Mouse (Mus musculus) adrenal gland, postnatal 10 days (tissue): ENCODE measurements at regions not wholly inside any gene's neighbourhood (a gene's known extent, or its start where the extent isn't known, plus 50 kb on each side); places are given as distances from the start of the nearest gene placed in this dataset.

Source experiments
- DNase-seq: peaks from one replicate; pipeline ENCODE4 v3.0.0; 2021; ENCODE audit warnings: mixed read lengths

DNA sequence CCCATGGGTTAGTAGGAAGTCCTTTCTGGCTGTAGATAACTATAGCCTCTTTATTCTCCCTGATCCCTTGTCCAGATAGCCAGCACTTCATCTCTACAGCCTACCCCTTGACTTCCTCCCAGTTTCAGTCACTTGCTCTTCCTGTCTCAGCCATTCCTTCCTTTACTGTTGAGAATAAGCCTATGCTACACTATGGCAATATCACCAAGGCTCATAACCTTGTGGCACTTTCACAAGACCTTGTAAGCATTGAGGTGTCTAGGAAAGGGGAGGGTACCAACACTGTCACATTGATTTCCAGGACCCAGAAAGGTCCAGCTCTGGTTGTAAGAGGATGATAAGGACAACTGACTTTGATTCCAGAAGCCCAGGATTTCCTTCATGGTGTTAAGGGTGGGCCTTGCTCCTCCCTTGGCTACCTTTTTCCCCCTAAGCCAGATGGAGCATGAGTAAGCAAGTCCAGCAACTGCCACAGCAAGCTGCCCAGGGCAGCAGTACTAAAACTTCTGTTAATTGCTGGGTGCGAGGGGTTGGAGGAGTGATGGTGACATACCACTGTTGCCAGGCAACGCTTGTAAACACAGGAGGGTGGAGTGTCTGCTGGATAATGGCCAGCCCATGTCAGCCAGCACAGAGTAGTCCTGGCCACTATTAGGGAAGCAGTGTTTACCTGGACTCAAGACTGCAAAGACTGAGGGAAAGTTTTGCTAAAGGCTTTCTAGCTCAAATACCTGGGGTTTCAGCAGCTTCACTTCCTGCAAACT lies 75.7 kb downstream of the Ankrd16 start:
- DNase-seq = peak; percentile 4

DNA sequence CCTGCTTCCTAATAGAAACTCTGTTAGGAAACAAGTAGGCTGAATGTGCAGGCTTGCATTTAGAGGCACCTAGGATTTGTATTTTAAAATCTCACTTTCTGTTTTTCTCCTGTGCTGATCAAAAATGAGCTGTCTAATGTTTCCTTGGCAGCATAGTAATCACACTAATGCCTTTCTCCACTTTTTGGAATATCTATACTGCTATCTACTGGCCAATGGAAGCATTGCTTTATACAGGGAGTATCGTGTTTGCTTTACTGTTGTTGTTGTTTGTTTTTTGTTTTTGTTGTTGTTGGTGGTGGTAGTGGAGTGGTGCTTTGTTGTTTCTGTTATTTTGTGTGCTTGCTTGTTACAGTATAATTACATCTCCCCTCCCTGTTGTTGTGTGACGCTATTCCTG lies 92.3 kb downstream of the Ankrd16 start:
- DNase-seq = no peak

DNA sequence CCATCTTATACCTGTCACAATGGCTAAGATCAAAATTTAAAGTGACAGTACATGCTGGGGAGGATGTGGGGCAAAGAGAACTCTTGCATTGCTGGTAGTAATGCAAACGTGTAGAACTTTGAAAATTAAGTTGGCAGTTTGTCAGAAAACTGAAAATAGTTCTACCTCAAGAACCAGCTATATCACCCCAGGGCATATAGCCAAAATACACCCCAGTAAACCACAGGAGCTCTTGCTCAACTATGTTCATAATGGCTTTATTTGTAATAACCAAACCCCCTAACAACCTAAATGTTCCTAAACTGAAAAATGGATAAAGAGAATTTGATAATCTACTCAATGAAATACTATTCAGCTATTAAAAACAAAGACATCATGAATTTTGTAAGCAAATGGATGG lies 102.3 kb downstream of the Ankrd16 start:
- DNase-seq = no peak

DNA sequence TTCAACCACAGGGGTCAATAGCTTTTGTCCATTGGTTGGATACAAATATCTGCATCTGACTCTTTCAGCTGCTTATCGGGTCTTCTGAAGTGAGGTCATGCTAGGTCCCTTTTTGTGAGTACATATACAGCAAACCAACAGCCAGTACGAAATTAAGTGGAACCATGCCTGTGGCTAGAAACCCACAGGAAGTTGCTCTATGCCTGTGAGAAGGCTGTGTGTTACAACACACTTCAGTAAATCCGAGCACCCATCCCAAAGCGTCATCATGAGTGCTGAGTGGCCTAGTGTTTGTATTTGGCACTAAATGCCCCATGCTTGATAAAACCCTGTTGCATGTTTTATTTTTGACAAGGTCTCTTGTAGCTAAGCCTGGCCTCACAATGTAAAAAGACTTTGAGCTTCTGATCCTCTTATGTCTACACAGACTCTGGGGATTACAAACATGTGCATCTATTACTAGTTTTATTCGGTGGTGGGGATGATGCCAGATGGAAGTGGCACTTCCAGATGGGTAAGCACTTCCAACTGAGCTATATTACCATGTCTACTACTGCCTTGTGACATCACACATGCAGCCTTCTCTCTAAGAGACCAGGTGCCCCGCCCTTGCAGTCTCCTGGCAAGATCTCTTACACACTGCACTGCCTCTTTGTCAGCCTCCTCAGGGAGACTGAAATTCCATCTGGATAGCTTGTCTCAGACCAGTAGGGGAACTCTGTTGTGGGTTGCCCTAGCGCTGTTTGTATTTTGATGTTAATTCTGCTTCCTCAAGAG lies 117.3 kb downstream of the Ankrd16 start:
- no peak for DNase-seq

DNA sequence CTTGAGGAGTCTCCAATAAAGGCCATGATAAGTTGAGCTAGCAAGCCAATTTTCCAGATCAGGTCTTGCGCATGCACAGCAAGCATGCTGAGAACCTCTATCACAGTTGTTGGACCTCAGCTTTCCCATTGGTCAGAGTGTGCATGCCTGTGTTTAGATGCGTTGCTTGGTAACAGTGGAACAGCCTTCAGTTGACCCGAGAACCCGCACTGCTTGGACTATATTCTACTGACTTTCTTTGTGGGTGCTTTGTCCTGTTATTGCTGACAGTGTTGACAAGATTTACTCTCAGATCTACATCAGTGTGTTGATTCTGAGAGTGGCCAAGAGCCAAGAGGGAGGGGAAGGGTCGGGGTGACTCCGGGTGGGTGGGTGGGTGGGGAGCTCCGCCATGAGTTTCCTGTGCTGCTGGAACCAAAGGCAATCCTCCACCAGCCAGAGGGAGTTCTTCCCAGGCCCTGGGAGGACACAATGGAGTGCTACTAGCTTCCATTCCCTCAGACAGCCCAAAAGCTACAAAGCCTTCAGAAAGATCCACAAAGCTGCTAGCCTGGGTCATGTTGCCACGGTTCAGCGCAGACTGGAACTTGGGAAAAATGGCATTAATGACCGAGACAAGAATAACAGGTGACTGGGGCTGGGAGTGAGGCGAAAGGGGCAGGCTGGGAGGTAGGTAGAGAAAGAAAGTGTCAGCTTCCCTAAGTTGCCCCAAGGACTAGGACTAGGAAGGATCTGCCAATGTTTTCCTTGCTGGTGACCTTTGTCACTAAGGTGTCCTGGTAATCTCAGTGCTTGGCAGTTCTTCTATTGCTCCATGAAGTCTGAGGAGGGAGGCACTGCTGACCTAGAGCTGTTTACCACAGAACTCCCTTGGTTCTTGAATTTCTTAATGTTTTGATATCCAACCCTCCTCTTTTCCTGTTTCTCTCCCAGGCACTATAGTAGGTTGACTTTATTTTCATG lies 122.3 kb downstream of the Ankrd16 start:
- DNase-seq = no peak

DNA sequence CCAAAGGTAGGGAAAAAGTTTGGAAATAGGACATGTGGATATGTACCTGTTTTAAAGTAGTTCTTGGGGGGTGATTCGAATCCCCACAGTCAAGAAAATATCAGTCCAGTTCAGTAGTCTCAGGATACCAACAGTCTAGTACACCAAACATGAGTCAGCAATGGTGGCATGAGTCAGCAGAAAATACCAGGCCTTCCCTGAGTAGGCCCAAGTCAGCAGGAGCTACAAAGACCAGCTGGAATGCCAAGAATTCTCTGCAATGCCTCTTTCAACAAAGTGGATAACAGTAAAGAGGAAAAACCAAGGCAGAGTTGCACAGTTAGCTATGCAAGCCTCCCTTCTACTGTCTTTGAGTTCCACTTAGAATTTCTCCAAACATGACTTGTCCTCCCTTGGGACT lies 137.1 kb downstream of the Ankrd16 start:
- no peak for DNase-seq

DNA sequence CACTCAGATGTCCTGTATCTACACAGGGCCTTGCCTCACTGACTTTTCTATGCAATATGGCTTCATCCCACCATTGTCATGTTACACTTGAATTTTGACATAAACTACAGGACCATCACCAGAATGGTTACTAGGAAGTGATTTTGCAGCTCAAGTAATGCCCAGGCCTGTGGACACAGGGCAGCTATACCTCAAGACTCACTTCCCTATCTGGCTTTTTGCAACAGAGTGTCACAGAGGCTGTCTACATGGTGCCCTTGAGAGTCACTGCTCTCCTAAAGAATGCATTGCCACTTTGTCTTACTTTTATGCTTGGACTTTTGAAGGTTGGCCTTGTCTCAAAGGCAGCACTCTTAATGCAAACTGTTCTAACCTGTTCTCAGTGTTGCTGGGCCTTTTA lies 139.7 kb downstream of the Ankrd16 start:
- no peak for DNase-seq

DNA sequence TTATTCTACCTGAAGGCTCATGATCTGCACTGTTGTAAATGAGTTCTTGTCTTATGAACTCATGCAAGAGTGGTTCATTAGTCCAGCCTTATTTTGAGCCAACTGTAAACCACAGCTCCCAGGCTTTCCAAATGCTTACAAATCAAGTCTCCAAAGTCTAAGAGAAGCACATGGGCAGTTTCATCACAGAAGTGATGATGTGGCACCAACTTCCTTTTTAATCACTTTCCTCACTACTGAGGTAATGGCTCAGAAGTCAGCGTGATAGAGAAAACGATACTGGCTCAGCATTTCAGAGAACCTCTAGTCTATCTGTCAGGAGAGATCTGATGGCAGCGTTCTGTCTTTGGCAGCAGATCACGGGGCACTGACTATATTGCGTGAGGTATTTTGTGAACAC lies 140.4 kb downstream of the Ankrd16 start:
- DNase-seq = no peak

DNA sequence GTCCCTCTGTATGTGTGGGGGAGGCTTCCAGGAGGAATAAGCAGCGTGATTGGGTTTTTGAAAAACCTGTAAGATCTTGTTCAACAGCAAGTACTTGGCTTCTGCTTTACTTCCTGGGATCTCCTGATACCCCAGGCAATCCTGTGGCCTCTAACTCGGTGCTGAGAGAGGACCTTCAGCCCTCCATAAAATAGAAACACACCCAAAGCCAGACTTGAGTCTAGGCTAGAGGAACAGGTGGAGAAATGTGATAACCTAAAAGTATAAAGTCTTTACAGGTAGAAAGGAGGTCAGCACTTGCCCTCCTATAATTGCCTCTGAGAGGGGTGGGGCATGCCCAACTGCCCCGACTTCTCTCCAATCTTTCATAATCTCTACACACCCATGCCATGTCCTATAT lies 183.1 kb downstream of the Ankrd16 start:
- no peak for DNase-seq

DNA sequence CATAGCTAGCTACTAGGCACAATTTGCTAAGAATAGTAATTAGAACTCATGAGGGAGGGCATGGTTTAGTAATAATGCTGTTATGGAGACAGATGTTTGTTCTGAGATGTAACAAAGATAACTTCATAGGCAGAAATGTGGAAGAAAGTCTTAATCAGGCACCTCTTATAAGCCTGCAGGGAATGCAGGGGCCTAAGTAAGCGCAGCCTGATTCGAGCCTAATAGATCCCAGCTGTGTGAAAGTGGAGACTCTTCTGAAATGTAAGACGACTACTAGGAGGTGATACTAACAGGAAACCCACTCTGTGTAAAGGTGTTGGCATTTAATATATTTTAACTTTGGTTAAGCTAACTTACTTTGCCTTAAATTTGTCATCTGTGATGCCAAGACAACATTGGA lies 187.7 kb downstream of the Ankrd16 start:
- DNase-seq = no peak

DNA sequence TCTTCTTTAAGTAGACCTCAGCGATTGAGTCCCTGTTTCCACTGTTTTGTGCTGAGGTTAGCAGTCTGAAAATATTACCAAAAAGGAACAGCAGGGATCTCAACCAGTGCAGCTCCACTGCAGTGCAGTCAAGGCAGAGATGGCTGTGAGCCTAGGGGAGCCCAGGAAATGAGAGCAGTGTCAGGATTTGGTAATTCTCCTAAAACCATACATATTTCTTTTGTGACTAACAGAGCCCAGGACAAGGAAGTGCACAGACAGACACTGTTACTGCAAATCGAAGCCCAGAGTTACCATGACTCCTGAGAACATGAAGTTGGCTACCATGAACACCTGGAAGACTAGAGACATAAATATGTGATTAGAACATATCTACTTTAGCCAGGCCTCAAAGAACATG lies 189.3 kb downstream of the Ankrd16 start:
- DNase-seq = no peak

DNA sequence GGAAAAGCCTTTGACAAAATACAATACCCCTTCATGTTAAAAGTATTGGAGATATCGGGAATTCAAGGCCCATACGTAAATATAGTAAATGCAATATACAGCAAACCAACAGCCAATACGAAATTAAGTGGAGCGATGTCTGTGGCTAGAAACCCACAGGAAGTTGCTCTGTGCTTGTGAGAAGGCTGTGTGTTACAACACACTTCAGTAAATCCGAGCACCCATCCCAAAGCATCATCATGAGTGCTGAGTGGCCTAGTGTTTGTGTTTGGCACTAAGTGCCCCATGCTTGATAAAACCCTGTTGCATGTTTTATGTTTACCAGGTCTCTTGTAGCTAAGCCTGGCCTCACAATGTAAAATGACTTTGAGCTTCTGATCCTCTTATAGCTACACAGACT lies 194.3 kb downstream of the Ankrd16 start:
- no peak for DNase-seq

DNA sequence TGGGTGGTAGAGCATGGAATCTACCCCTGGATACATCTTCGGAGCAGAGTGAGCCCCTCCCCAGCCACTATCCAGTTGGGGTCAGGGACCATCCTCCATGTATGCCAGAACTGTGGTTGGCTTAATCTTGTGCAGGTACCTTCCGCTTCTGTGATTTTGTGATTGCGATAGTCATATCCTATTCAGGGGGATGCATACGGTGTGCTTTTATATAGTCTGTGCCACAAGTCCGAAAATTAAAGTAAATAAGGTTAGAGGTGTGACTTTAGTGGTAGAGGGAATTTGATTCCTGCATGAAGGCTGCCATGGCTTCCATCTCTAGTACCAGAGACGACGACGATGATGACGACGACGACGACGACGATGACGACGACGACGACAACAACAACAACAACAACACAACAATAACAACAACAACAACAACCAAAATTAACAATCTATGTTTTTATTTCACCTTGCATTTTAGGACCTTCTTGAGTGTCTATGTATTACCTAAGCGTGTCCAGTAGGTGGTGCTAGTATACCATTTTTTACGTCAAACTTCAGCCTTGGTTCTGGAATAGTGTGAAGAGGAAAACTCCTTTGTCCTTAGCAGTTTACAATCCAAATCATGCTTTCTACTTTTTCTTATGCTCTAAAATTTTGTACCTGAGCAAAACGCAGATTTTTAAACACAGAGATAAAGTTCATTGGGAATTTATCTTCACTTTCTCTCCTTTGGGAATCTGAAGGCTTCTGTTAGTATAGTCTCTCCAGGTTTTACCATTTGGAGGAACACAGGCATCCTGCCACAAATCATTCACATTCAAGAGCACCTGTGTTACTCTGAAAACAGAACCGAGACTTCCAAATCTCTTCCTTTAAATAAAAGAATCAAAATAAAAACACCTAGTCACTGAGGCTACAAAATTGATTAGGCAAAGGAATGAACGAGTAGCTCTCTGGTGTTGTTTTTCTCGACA lies 224.5 kb downstream of the Ankrd16 start:
- DNase-seq = peak; percentile 16

DNA sequence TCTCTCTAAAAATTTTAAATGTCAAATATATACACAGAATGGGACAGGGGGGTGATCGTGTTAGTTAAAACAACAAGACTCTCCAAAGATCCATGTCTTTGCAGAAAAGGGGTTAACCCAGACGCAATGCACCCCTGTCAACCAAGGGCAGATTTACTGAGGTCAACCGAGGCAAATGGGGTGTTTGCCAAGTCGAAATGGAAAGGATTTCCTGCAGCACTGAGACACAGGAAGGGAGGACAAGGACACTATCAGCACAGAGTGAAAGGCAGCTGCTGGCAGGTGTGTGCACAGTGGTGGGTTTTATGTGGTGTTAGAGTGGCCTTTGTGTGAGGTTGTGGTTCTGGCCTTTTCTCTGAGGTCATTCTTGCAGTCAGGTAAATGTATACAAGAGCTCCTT lies 226.7 kb downstream of the Ankrd16 start:
- DNase-seq = peak; percentile 62

DNA sequence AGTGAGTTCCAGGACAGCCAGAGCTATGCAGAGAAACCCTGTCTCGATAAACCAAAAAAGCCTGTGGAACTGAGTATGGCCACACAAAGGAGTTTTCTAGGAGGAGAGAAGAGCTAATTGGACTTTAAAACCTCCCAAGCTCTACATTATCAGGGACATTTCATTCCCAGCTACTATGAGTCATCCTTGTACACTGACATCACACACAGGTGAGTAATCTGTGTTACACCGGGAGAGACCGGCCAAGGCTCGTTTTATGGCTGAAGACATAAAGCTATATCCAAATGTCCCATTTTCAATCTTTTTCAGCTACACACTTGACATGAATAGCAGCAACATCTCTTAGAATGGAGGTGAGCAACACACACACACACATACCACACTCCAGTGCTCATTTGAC lies 229.5 kb downstream of the Ankrd16 start:
- DNase-seq = no peak

DNA sequence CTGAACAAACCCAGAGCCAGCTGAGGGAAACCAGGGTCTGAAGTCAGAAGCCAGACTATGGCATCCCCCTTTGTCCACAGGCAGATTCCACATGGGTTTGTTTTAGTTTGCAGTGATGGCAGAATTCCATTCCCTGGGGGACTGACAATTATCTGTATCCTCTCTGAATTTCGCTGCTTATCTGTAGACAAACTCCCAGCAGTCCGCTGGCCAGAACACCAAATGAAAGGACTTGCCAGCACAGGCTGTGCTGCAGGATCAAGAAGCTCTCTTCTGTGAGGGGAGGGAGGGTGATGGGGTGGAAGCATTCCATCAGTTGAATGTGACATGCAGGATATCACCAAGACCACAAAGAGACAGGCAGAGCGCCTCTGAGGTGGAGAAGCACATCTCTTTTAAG lies 233.8 kb downstream of the Ankrd16 start:
- DNase-seq = no peak

DNA sequence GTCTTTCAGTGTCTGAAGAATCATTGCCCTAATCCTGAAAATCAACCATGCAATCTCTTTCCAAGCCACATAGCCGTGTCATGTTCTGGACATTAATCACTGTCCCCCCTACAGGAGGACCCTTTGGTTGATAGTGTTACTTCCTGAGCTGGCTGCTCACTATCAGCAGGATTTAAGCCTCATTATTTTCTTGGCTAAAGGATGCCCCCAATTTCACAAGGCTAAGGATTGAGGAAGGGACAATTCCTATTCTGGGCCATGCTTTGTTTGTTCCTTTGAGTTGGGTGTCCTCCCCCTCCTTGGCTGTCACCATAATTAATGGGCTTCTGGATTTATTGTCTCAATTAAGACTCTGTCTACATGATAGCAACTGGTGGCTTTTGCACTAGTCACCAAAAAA lies 241.9 kb downstream of the Ankrd16 start:
- no peak for DNase-seq

DNA sequence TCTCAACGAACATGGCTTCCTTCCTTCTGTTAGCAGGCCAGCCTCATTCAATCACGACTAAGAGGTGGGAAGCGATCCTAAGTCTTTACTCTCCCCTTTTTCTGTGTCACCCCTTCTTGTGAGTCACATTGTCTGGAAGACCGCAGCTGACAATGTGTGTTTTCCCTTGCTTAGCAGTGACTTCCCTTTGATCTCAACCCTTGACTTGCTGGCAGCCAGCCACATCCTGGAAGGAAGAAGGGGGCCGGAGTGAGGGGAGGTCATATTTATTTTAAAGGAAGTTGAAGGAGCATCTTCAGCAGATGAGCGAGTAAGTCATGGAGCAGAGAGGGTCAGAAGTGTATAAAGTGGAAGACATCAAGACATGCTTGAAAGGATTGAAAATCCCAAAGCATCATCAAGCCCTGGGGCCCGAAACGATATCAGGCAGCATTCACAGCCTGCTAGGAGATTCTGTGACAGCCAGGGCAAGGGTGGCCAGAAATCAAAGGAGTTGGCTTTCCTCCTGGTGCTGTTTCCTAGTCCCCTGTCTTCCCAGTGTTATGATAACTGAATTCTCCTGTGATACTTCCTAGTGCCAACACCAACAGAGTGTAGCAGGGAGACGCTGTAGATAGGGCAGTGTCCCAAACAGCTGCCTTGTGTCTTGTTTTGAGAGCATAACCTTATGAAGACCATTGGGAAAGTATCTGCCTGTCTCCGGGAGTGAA lies 245.9 kb downstream of the Ankrd16 start:
- DNase-seq = peak; percentile 61

DNA sequence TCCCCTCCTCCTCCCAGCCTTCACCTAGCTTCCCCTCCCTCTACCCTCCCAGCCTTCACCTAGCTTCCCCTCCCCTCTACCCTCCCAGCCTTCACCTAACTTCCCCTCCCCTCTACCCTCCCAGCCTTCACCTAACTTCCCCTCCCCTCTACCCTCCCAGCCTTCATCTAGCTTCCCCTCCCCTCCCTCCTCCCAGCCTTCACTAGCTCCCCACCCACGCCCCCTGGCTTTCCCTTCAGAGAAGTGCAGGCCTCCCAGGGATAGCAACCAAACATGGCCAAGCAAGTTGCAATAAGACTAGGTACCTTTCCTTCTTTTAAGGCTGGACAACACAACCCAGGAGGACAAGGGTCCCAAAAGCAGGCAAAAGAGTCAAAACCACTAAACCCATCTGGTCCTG lies 248.5 kb downstream of the Ankrd16 start:
- no peak for DNase-seq

DNA sequence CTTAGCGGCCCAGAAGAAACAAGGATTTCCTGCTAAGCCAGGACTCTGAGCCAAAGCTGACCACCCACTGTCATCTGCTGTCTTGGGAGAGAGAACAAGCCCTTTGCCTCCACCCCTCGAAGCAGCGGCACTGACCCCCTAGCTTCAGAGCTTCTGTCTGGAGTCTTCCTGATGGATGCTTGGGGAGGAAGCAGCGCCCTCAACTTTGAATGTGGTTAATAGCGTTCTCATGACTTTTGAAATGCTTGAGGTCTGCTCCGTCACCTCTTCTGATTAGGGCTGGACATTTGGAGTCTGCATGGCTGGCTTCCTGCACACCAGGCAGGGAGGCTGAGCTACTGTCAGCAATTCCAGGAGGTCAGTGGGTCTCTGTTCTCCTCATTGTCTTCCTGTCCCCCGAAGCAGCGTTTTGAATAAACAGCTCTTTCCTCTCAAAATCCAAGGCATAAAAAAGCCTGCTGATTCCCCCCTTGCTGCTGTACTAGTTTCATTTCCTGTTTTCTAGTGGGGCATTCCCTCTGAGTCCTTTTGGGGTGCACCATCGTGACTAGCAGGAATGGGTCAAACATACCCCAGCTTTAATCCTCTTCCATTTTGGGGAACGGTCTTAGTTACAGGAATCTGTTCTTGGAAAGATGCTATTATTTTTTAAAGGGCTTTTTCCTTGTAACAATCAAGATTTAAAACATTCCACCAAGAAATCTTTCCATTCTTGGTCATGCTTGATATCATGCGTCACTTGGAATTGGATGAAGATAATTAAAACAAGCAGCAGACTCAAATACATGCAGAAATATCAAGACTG lies 256.0 kb downstream of the Ankrd16 start:
- DNase-seq = peak; percentile 19
